Mouse (Mus musculus) liver, embryonic 14.5 days (tissue): ENCODE measurements around the gene Npas4. TPM values are rescaled to one million over a fixed set of nuclear protein-coding genes. Genes with fewer than 3 reads are reported as not detected.
A peak's percentile ranks its signal among the peaks of the same experiment; 100 is the strongest.

ENCODE experiments used
- ATAC-seq: fragments of 200-750 bp; cut with Nextera tagmentation; 2 replicates; pipeline ENCODE4 v1.8.0; 2017; ENCODE audit warnings: moderate number of reproducible peaks, mild to moderate bottlenecking, moderate library complexity; ENCODE audit not compliant: insufficient read depth
- DNase-seq, 3 experiments: peaks; one replicate each; pipeline ENCODE4 v3.0.0-alpha.2; 2012 to 2013; ENCODE audit warnings: low read depth in 3 of 3, low spot score in 3 of 3
- H3K27ac ChIP-seq: fragments of 300-500 bp; sonication (generic); 2 replicates; pipeline ENCODE4 v1.5.1; 2014; ENCODE audit warnings: moderate library complexity, mild to moderate bottlenecking, control low read depth, inconsistent platforms
- H3K27me3 ChIP-seq: fragments of 300-500 bp; sonication (generic); 2 replicates; pipeline ENCODE4 v1.6.1; 2014; ENCODE audit warnings: mild to moderate bottlenecking, low read length, moderate library complexity; ENCODE audit not compliant: control insufficient read depth, insufficient read depth
- H3K36me3 ChIP-seq: fragments of 300-500 bp; sonication (generic); replicated peaks from 2 replicates; pipeline ENCODE4 v1.6.1; 2014; ENCODE audit warnings: low read depth; ENCODE audit not compliant: control insufficient read depth, insufficient read depth
- H3K4me1 ChIP-seq, 2 experiments: fragments of 200-500 bp in 1 of 2; fragments of 300-500 bp in 1 of 2; sonication (generic) in 1 of 2; replicated peaks; 2 replicates each; pipeline ENCODE4 v1.6.1; 2012 to 2014; ENCODE audit warnings: antibody characterized with exemption in 1 of 2, inconsistent platforms in 1 of 2, low read length in 1 of 2; ENCODE audit not compliant: control insufficient read depth in 2 of 2, insufficient read depth in 2 of 2
- H3K4me2 ChIP-seq: fragments of 300-500 bp; sonication (generic); 2 replicates; pipeline ENCODE4 v1.6.1; 2014; ENCODE audit warnings: low read depth, mild to moderate bottlenecking, control low read depth, moderate library complexity
- H3K4me3 ChIP-seq, 2 experiments: fragments of 200-500 bp in 1 of 2; fragments of 300-500 bp in 1 of 2; sonication (generic) in 1 of 2; 2 replicates each; pipeline ENCODE4 v1.5.1; 2012 to 2014; ENCODE audit warnings: low read depth in 2 of 2, low read length in 2 of 2, mild to moderate bottlenecking in 2 of 2, control low read depth in 1 of 2, inconsistent platforms in 1 of 2, moderate library complexity in 1 of 2; ENCODE audit not compliant: insufficient read depth in 1 of 2
- H3K9ac ChIP-seq: fragments of 300-500 bp; sonication (generic); replicated peaks from 2 replicates; pipeline ENCODE4 v1.6.1; 2014; ENCODE audit warnings: mild to moderate bottlenecking, control low read depth, moderate library complexity
- H3K9me3 ChIP-seq: fragments of 300-500 bp; sonication (generic); 2 replicates; pipeline ENCODE4 v1.6.1; 2016; ENCODE audit warnings: low read length, mixed read lengths; ENCODE audit not compliant: control insufficient read depth
- CTCF ChIP-seq: IDR thresholded peaks from 2 replicates; pipeline ENCODE4 v1.5.1; 2016; ENCODE audit warnings: antibody characterized with exemption, low read depth, control low read depth
- EP300 ChIP-seq: IDR thresholded peaks from 2 replicates; pipeline ENCODE4 v1.6.1; 2016; ENCODE audit warnings: antibody characterized with exemption, low read depth
- WGBS: fragments of 180-500 bp; shearing (Covaris S2); extraction: QIAGEN DNeasy Blood & Tissue Kit; methylation state at CpG from one replicate; pipeline ENCODE4 v1.1.7; 2014; ENCODE audit not compliant: insufficient replicate concordance; 5-methylcytosine and 5-hydroxymethylcytosine counted together
- polyA plus RNA-seq, 2 experiments: library from polyadenylated mRNA; depleted of rRNA in 1 of 2; stranded (reverse) in 1 of 2; unstranded in 1 of 2; fragments of >200 nt; fragmentation: Nextera tagmentation in 1 of 2; extraction: Ambion mirVana in 1 of 2; gene quantifications; 2 replicates each; pipeline versions ENCODE4 v1.2.1 to v1.2.3; 2012 to 2014

The Npas4 gene
- polyA plus RNA-seq, 2 experiments, result 0.12 TPM; not detected in 1

GRCm38 (mm10) chr19:4945540-4945939, 44.6 kb downstream of the Npas4 start:
- ATAC-seq, result no peak
- no peak for DNase-seq

DNA sequence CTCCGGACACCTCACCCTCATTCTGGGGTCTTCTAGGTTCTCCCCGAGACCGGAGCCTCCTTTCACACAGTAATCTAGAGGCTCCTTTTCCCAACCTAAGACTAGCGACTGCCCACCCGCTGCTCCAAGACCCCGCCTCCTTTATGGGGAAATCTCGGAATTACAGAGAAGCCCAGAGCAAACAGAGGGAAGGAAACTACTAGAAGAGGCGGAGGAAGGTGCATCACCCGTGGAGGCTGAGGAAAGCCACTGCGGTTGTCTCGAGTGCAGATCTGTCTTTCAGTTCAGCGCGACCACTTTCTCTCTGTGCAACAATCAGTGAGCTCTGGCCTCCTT, 46.9 kb downstream of the Npas4 start:
- no peaks in the 10 kb centered on the region for H3K36me3 ChIP-seq
- H3K4me1 ChIP-seq, result no peaks in the 10 kb centered on the region
- no peak for TF ChIP-seq CTCF
- no peak for TF ChIP-seq EP300
- DNase-seq (no peak), ATAC-seq (no peak)
- H3K9me3 ChIP-seq, result no peaks in the 10 kb centered on the region
- peaks cover 25% of the 10 kb centered on the region for H3K27me3 ChIP-seq
- 11% methylated on average over 13 of the region's 13 CpGs for WGBS
- no peak overlapping the region for H3K27ac ChIP-seq
- H3K9ac ChIP-seq, result no peak overlapping the region
- H3K4me2 ChIP-seq, result peak overlapping the region; percentile 69
- H3K4me3 ChIP-seq, result peak overlapping the region; percentile 28 to 50; a peak in 3 of 4 replicates

More at GRCm38 (mm10) chr19:4945540-4945939, 44.6 kb downstream of the Npas4 start:
- no peaks in the 10 kb centered on the region for H3K9me3 ChIP-seq
- H3K27me3 ChIP-seq, result peaks cover 25% of the 10 kb centered on the region
- no peak overlapping the region for H3K9ac ChIP-seq
- no peak overlapping the region for H3K4me3 ChIP-seq
- TF ChIP-seq EP300 (no peak), CTCF (no peak)
- 37% methylated on average over 6 of the region's 6 CpGs for WGBS
- no peak overlapping the region for H3K4me2 ChIP-seq
- no peaks in the 10 kb centered on the region for H3K4me1 ChIP-seq
- no peak overlapping the region for H3K27ac ChIP-seq
- H3K36me3 ChIP-seq, result no peaks in the 10 kb centered on the region

DNA sequence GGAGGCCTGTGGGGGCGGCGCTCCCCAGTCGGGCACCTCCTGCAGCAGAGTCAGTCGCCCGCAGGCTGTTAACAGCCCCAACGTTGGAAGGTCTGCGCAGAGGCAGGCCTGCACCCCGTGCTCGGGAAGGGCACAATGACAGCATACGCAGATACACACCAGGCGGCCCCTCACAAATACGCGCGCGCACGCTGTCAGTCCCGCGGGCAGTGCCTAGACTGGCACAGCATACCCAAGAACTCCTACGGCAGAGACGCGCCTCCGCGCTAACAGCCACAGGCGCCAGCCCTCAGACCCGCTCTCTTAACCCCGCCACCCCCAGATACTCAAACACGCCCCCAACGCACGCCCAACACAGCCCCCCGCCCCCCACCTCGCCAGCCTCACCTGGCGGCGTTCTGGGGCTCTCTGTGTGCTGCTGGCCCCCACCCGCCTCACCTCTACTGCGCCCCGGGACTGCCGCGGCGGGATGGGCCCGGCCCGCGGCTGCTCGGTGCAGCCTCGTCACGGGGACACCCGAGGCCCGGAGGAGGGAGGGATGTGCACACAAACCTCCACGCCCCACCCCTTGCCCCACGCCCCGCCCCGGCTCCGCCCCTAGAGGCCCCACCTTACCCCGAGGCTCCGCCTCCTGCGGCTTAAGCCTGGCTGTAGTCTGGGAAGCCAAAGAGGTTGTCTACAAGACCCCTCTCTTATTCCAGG, 47.4 kb downstream of the Npas4 start, which contains the start of gene Peli3:
Gene Peli3 (minus strand): TSS at position 577 of the 702 bp plus-strand sequence.
- Histone ChIP-seq H3K9me3 (no peaks in the 10 kb centered on the region), H3K27me3 (peaks cover 25% of the 10 kb centered on the region), H3K9ac (no peak within 1 kb of the TSS), H3K4me3 (peak within 1 kb of the TSS; percentile 28 to 50), H3K27ac (no peak within 1 kb of the TSS), H3K36me3 (no peaks in the 10 kb centered on the region), H3K4me2 (peak within 1 kb of the TSS; percentile 69), H3K4me1 (no peaks in the 10 kb centered on the region)
- ATAC-seq, result peak; percentile 91
- peak; percentile 42 to 56 (median 45) for DNase-seq
- TF ChIP-seq EP300 (no peak), CTCF (no peak)
- 2% methylated on average over 49 of the region's 55 CpGs for WGBS

DNA sequence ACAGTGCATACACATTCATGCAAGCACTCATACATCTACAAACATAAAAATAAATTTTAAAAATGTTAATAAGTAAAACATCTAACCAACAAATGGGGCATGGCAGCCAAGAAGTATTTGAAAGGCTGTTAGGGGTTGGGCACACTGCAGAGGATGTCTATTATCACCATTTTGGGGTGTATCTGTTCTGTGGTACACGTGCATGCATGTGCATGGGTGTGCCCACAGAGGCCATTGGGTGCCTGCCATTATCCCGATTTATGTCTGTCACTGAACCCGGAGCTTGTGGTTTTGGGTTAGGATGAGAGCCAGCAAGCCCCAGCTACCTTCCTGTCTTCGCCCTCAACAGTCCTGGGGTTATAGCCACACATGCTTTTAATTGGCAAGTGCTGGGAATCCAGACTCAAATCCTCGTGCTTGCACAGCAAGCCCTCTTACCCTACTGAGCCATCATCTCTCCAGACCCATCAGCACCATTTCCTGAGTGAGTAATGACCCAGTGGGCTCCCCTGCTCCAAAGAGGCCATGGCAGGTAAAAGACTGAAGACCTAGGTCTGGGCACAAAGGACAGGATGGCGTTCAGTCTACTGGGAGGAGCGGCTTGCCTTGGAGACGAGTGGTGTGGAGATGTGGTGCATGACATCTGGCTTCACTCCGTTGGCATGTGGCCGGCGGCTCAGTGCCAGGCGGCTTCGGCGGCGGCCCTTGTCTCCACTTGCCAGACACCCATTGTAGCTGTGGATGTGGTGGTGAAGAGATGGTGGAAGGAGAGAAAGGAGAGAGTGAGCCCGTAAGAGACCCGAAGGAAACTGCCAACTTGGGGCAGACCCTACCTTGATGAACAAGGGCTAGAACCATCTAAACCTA, 52.4 kb downstream of the Npas4 start:
- 72% methylated on average over 17 of the region's 17 CpGs for WGBS
- Histone ChIP-seq H3K9ac (no peak overlapping the region), H3K4me2 (no peak overlapping the region), H3K4me1 (no peaks in the 10 kb centered on the region), H3K27me3 (peaks cover 15% of the 10 kb centered on the region), H3K36me3 (no peaks in the 10 kb centered on the region), H3K9me3 (no peaks in the 10 kb centered on the region), H3K27ac (no peak overlapping the region), H3K4me3 (no peak overlapping the region)
- no peak for TF ChIP-seq EP300
- no peak for ATAC-seq
- no peak for DNase-seq

- H3K9me3 ChIP-seq, result no peaks in the 10 kb centered on the region
- H3K4me3 ChIP-seq, result no peak overlapping the region
- H3K27ac ChIP-seq, result no peak overlapping the region
- no peak overlapping the region for H3K4me2 ChIP-seq
- H3K4me1 ChIP-seq, result no peaks in the 10 kb centered on the region
- no peak overlapping the region for H3K9ac ChIP-seq
- H3K27me3 ChIP-seq, result peaks cover 8% of the 10 kb centered on the region
- ATAC-seq (no peak), DNase-seq (no peak)
- TF ChIP-seq EP300 (no peak), CTCF (no peak)
- H3K36me3 ChIP-seq, result no peaks in the 10 kb centered on the region
- 55% methylated on average over 2 of the region's 2 CpGs for WGBS
Observed at GRCm38 (mm10) chr19:4936896-4937295, 53.2 kb downstream of the Npas4 start.

Other genes starting within 250 kb of the Npas4 start
- 3.3 and 3.4 TPM in 2 replicates for gene Rbm4b, start 233.8 kb downstream of the Npas4 start, polyA plus RNA-seq (2012; rRNA removed)
- 8.4 and 9.5 TPM in 2 replicates for gene Rbm4b, start 233.8 kb downstream of the Npas4 start, polyA plus RNA-seq (2014; fragmentation: Nextera tagmentation; extraction: Ambion mirVana)
- gene Rbm4, start 196.4 kb downstream of the Npas4 start, polyA plus RNA-seq (2012; rRNA removed), result 23.8 and 27.9 TPM in 2 replicates
- gene Rbm4, start 196.4 kb downstream of the Npas4 start, polyA plus RNA-seq (2014; fragmentation: Nextera tagmentation; extraction: Ambion mirVana), result 22.1 and 24.3 TPM in 2 replicates
- 10.7 and 15.1 TPM in 2 replicates for gene Gm21992, start 178.7 kb downstream of the Npas4 start, polyA plus RNA-seq (2012; rRNA removed)
- 8.6 and 9.5 TPM in 2 replicates for gene Gm21992, start 178.7 kb downstream of the Npas4 start, polyA plus RNA-seq (2014; fragmentation: Nextera tagmentation; extraction: Ambion mirVana)
- gene Rbm14, start 178.7 kb downstream of the Npas4 start, polyA plus RNA-seq (2012; rRNA removed), result 23.9 and 27.1 TPM in 2 replicates
- gene Rbm14, start 178.7 kb downstream of the Npas4 start, polyA plus RNA-seq (2014; fragmentation: Nextera tagmentation; extraction: Ambion mirVana), result 30.3 and 35.7 TPM in 2 replicates
- gene Ccs, start 151.0 kb downstream of the Npas4 start, polyA plus RNA-seq (2012; rRNA removed), result 24.0 and 38.1 TPM in 2 replicates
- 35.4 and 41.2 TPM in 2 replicates for gene Ccs, start 151.0 kb downstream of the Npas4 start, polyA plus RNA-seq (2014; fragmentation: Nextera tagmentation; extraction: Ambion mirVana)
- 0.01 and 0.02 TPM in 2 replicates for gene Ccdc87, start 150.9 kb downstream of the Npas4 start, polyA plus RNA-seq (2012; rRNA removed)
- not detected in 2 replicates for gene Ccdc87, start 150.9 kb downstream of the Npas4 start, polyA plus RNA-seq (2014; fragmentation: Nextera tagmentation; extraction: Ambion mirVana)
- gene Ctsf, start 135.2 kb downstream of the Npas4 start, polyA plus RNA-seq (2012; rRNA removed), result 18.5 and 20.8 TPM in 2 replicates
- 30.6 and 32.8 TPM in 2 replicates for gene Ctsf, start 135.2 kb downstream of the Npas4 start, polyA plus RNA-seq (2014; fragmentation: Nextera tagmentation; extraction: Ambion mirVana)
- gene Actn3, start 112.4 kb downstream of the Npas4 start, polyA plus RNA-seq (2012; rRNA removed), result 0.18 and 0.33 TPM in 2 replicates
- gene Actn3, start 112.4 kb downstream of the Npas4 start, polyA plus RNA-seq (2014; fragmentation: Nextera tagmentation; extraction: Ambion mirVana), result 0.28 TPM in 2 replicates
- gene Zdhhc24, start 111.6 kb downstream of the Npas4 start, polyA plus RNA-seq (2012; rRNA removed), result 16.5 and 17.2 TPM in 2 replicates
- gene Zdhhc24, start 111.6 kb downstream of the Npas4 start, polyA plus RNA-seq (2014; fragmentation: Nextera tagmentation; extraction: Ambion mirVana), result 6.8 and 6.9 TPM in 2 replicates
- gene Bbs1, start 83.7 kb downstream of the Npas4 start, polyA plus RNA-seq (2012; rRNA removed), result 1.2 TPM in 2 replicates
- gene Bbs1, start 83.7 kb downstream of the Npas4 start, polyA plus RNA-seq (2014; fragmentation: Nextera tagmentation; extraction: Ambion mirVana), result 0.27 and 0.82 TPM in 2 replicates
- gene Dpp3, start 62.0 kb downstream of the Npas4 start, polyA plus RNA-seq (2012; rRNA removed), result 22.4 and 28.0 TPM in 2 replicates
- 37.0 and 39.9 TPM in 2 replicates for gene Dpp3, start 62.0 kb downstream of the Npas4 start, polyA plus RNA-seq (2014; fragmentation: Nextera tagmentation; extraction: Ambion mirVana)
- 0.03 and 0.06 TPM in 2 replicates for gene Peli3, start 47.2 kb downstream of the Npas4 start, polyA plus RNA-seq (2012; rRNA removed)
- 0.24 TPM in 1 of 2 replicates, not detected in the other for gene Peli3, start 47.2 kb downstream of the Npas4 start, polyA plus RNA-seq (2014; fragmentation: Nextera tagmentation; extraction: Ambion mirVana)
- 17.8 and 31.8 TPM in 2 replicates for gene Mrpl11, start 28.2 kb downstream of the Npas4 start, polyA plus RNA-seq (2012; rRNA removed)
- 64.7 and 66.2 TPM in 2 replicates for gene Mrpl11, start 28.2 kb downstream of the Npas4 start, polyA plus RNA-seq (2014; fragmentation: Nextera tagmentation; extraction: Ambion mirVana)
- 2.5 and 3.8 TPM in 2 replicates for gene Slc29a2, start 33.5 kb upstream of the Npas4 start, polyA plus RNA-seq (2012; rRNA removed)
- gene Slc29a2, start 33.5 kb upstream of the Npas4 start, polyA plus RNA-seq (2014; fragmentation: Nextera tagmentation; extraction: Ambion mirVana), result 0.76 and 0.96 TPM in 2 replicates
- 3.4 and 4.2 TPM in 2 replicates for gene B4gat1, start 48.5 kb upstream of the Npas4 start, polyA plus RNA-seq (2012; rRNA removed)
- 6.5 TPM in 2 replicates for gene B4gat1, start 48.5 kb upstream of the Npas4 start, polyA plus RNA-seq (2014; fragmentation: Nextera tagmentation; extraction: Ambion mirVana)
- 0.19 and 0.29 TPM in 2 replicates for gene AC124502.3, start 48.6 kb upstream of the Npas4 start, polyA plus RNA-seq (2012; rRNA removed)
- 0.13 and 0.59 TPM in 2 replicates for gene AC124502.3, start 48.6 kb upstream of the Npas4 start, polyA plus RNA-seq (2014; fragmentation: Nextera tagmentation; extraction: Ambion mirVana)
- 17.3 and 19.9 TPM in 2 replicates for gene Brms1, start 51.0 kb upstream of the Npas4 start, polyA plus RNA-seq (2012; rRNA removed)
- gene Brms1, start 51.0 kb upstream of the Npas4 start, polyA plus RNA-seq (2014; fragmentation: Nextera tagmentation; extraction: Ambion mirVana), result 24.5 and 26.4 TPM in 2 replicates
- 0.42 and 0.54 TPM in 2 replicates for gene Rin1, start 60.2 kb upstream of the Npas4 start, polyA plus RNA-seq (2012; rRNA removed)
- 0.13 and 0.28 TPM in 2 replicates for gene Rin1, start 60.2 kb upstream of the Npas4 start, polyA plus RNA-seq (2014; fragmentation: Nextera tagmentation; extraction: Ambion mirVana)
- 1.7 and 2.0 TPM in 2 replicates for gene Cd248, start 77.8 kb upstream of the Npas4 start, polyA plus RNA-seq (2012; rRNA removed)
- 2.8 and 3.4 TPM in 2 replicates for gene Cd248, start 77.8 kb upstream of the Npas4 start, polyA plus RNA-seq (2014; fragmentation: Nextera tagmentation; extraction: Ambion mirVana)
- 0.18 and 0.21 TPM in 2 replicates for gene Tmem151a, start 95.2 kb upstream of the Npas4 start, polyA plus RNA-seq (2012; rRNA removed)
- 0.25 and 0.28 TPM in 2 replicates for gene Tmem151a, start 95.2 kb upstream of the Npas4 start, polyA plus RNA-seq (2014; fragmentation: Nextera tagmentation; extraction: Ambion mirVana)
- 34.7 and 37.0 TPM in 2 replicates for gene Yif1a, start 98.2 kb upstream of the Npas4 start, polyA plus RNA-seq (2012; rRNA removed)
- gene Yif1a, start 98.2 kb upstream of the Npas4 start, polyA plus RNA-seq (2014; fragmentation: Nextera tagmentation; extraction: Ambion mirVana), result 58.6 and 60.0 TPM in 2 replicates
- gene Cnih2, start 108.2 kb upstream of the Npas4 start, polyA plus RNA-seq (2012; rRNA removed), result 0.63 and 1.0 TPM in 2 replicates
- gene Cnih2, start 108.2 kb upstream of the Npas4 start, polyA plus RNA-seq (2014; fragmentation: Nextera tagmentation; extraction: Ambion mirVana), result 0.50 and 0.73 TPM in 2 replicates
- gene Rab1b, start 116.8 kb upstream of the Npas4 start, polyA plus RNA-seq (2012; rRNA removed), result 50.6 and 58.8 TPM in 2 replicates
- 76.2 and 84.8 TPM in 2 replicates for gene Rab1b, start 116.8 kb upstream of the Npas4 start, polyA plus RNA-seq (2014; fragmentation: Nextera tagmentation; extraction: Ambion mirVana)
- 2.3 and 3.5 TPM in 2 replicates for gene Klc2, start 128.2 kb upstream of the Npas4 start, polyA plus RNA-seq (2012; rRNA removed)
- 1.3 and 1.6 TPM in 2 replicates for gene Klc2, start 128.2 kb upstream of the Npas4 start, polyA plus RNA-seq (2014; fragmentation: Nextera tagmentation; extraction: Ambion mirVana)